Mouse (Mus musculus): Measurements from ENCODE around the gene Srgap1. TPM values are rescaled to one million over a fixed set of nuclear protein-coding genes. Genes with fewer than 3 reads are reported as not detected.

Gene Srgap1
- polyA plus RNA-seq, 1 experiment from 2014 or later = 1.3 TPM

- no peak overlapping the region for H3K4me3 ChIP-seq (replicated peaks)
- no peak overlapping the region for H3K27ac ChIP-seq
- ATAC-seq (ENCODE audit: low read depth) (no peak), DNase-seq (no peak)
- no peaks in the 10 kb centered on the region for H3K27me3 ChIP-seq
- no peak overlapping the region for H3K9ac ChIP-seq
- no peaks in the 10 kb centered on the region for H3K36me3 ChIP-seq
- H3K9me3 ChIP-seq (replicated peaks) = 0 out of 2 replicates have a peak, but pooled peaks cover 4% of the 10 kb centered on the region
- whole genome bisulfite sequencing (ENCODE audit: insufficient replicate concordance) = 36% methylated on average over 2 of the region's 2 CpGs
- H3K4me1 ChIP-seq (replicated peaks) = no peaks in the 10 kb centered on the region
- no peak overlapping the region for H3K4me2 ChIP-seq
These were observed 197.6 kb downstream of the Srgap1 start for GRCm38 (mm10) chr10:121849496-121849895.

- no peaks in the 10 kb centered on the region for H3K4me1 ChIP-seq (replicated peaks)
- no peaks in the 10 kb centered on the region for H3K27me3 ChIP-seq
- WGBS (ENCODE audit: insufficient replicate concordance) = 73% methylated on average over 7 of the region's 7 CpGs
- H3K9me3 ChIP-seq (replicated peaks) = no peaks in the 10 kb centered on the region
- no peak overlapping the region for H3K27ac ChIP-seq
- no peak overlapping the region for H3K4me2 ChIP-seq
- ATAC-seq (ENCODE audit: low read depth) (no peak), DNase-seq (no peak)
- no peak overlapping the region for H3K4me3 ChIP-seq (replicated peaks)
- no peaks in the 10 kb centered on the region for H3K36me3 ChIP-seq
- no peak overlapping the region for H3K9ac ChIP-seq
These were observed 201.4 kb downstream of the Srgap1 start for GRCm38 (mm10) chr10:121845677-121846076.

- H3K27me3 ChIP-seq = no peaks in the 10 kb centered on the region
- ATAC-seq (ENCODE audit: low read depth) = no peak
- no peaks in the 10 kb centered on the region; the same call in 1 of the 2 replicates for H3K9me3 ChIP-seq (replicated peaks)
- no peak for DNase-seq
- H3K36me3 ChIP-seq = no peaks in the 10 kb centered on the region
- H3K4me2 ChIP-seq = no peak overlapping the region
- H3K9ac ChIP-seq = no peak overlapping the region
- no peak overlapping the region for H3K27ac ChIP-seq
- H3K4me1 ChIP-seq (replicated peaks) = no peaks in the 10 kb centered on the region
- 76% methylated on average over 16 of the region's 16 CpGs for WGBS (ENCODE audit: insufficient replicate concordance)
- H3K4me3 ChIP-seq (replicated peaks) = no peak overlapping the region
These were observed 209.8 kb downstream of the Srgap1 start for GRCm38 (mm10) chr10:121837166-121837898.

DNA sequence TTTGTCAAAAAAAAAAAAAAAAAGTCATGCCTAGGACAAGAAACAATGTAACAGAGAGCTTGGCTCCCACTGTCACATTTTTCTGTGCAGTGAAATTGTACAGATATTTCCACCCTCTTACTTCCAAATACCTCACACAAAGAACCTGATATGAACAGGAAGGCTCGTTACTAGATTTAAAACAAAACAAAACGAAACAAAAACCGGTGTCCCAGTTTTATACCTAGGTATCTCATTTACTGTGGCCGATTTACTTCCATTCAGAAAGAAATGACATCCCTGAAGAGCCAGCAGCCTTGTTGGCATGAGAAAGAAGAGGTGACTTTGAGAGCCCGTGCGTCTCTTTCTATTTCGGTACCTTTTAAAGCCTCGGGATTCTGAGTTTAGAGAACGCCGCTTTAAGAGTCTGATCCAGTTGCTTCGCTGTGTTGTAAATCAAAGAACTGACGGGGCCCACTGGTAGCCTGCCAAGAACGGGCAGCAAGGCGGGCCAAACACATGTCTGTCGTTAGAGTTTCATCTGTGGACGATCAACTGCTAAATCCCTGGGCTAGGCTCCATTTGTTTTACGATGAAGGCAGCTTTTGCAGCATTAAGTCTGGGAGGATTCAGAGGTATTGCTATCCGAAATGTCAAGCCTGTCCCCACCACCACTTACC, 210.5 kb downstream of the Srgap1 start:
- Histone ChIP-seq H3K4me2 (no peak overlapping the region), H3K9me3 (replicated peaks) (no peaks in the 10 kb centered on the region; the same call in 1 of the 2 replicates), H3K27me3 (no peaks in the 10 kb centered on the region), H3K4me1 (replicated peaks) (no peaks in the 10 kb centered on the region), H3K4me3 (replicated peaks) (no peak overlapping the region), H3K9ac (no peak overlapping the region), H3K27ac (no peak overlapping the region), H3K36me3 (no peaks in the 10 kb centered on the region)
- ATAC-seq (ENCODE audit: low read depth) = no peak
- no peak for DNase-seq
- WGBS (ENCODE audit: insufficient replicate concordance) = 71% methylated on average over 18 of the region's 18 CpGs

DNA sequence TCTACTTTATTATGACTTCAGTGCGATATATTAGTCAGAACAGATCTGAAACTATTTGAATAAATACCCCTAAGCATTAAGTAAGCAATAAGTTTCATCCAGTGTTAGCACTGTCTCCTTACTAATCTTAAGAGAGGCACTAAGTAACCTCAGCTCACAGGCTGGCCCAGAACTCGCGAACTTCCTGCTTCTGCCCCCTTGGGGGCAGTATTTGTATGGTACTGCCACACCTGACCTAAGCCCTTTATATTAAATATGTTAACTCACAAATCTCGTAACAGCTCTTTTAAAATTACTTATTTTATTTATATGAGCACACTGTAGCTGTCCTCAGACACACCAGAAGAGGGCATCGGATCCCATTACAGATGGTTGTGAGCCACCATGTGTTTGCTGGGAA, 213.7 kb downstream of the Srgap1 start:
- DNase-seq (no peak), ATAC-seq (ENCODE audit: low read depth) (no peak)
- Histone ChIP-seq H3K27ac (no peak overlapping the region), H3K4me1 (replicated peaks) (no peaks in the 10 kb centered on the region), H3K9me3 (replicated peaks) (no peaks in the 10 kb centered on the region), H3K4me2 (no peak overlapping the region), H3K36me3 (no peaks in the 10 kb centered on the region), H3K4me3 (replicated peaks) (no peak overlapping the region), H3K9ac (no peak overlapping the region), H3K27me3 (no peaks in the 10 kb centered on the region)
- 73% methylated on average over 5 of the region's 5 CpGs for WGBS (ENCODE audit: insufficient replicate concordance)

DNA sequence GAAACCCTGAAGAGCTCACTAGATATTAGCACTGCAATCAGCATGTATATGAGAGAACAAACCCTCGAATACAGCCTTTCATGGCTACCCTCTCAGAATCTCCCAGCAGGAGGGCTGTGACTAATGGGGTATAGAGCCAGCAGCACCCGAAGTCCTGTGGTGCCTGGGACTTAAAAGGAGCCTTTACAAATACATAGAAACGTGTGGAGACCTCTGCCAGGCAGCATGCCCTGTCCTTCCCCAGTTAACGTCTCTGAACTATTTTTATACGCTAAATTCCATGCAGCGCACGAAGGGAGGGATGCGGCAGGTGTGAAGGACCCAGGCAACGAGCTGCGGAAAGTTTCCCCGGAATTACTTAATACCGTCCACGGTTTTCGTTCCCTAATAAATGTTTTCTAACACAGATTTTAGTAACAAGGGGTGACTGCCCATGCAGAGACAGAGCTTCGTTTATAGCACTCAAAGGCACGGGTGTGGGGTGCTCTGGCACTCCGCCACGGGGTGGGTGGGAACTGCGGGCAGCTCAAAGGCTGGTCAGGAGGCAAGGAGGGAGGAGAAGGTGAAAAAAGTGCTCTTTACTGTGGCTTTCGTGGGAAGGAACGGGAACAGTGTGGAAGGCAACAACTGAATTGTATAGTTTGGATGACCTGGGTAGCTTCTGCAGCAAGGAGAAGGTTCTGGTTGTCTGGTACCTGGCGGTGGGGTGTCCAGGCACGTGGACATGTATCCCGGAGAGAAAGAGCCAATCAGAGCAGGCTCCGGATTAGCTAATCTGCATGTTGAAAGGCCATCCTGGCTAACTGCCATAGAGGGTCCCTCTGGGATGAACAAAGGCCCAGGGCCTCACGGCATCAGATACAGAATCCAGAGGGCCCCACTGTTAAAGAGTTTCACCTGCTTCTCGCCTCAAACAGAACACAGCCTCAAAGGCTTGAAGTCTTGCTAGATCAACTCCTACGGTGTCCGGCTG, 216.5 kb downstream of the Srgap1 start:
- no peak overlapping the region for H3K4me2 ChIP-seq
- H3K4me1 ChIP-seq (replicated peaks) = no peaks in the 10 kb centered on the region
- 68% methylated on average over 29 of the region's 29 CpGs for whole genome bisulfite sequencing (ENCODE audit: insufficient replicate concordance)
- H3K36me3 ChIP-seq = no peaks in the 10 kb centered on the region
- DNase-seq (no peak), ATAC-seq (ENCODE audit: low read depth) (no peak)
- H3K9me3 ChIP-seq (replicated peaks) = no peaks in the 10 kb centered on the region
- H3K4me3 ChIP-seq (replicated peaks) = no peak overlapping the region
- H3K27me3 ChIP-seq = no peaks in the 10 kb centered on the region
- no peak overlapping the region for H3K27ac ChIP-seq
- H3K9ac ChIP-seq = no peak overlapping the region

GRCm38 (mm10) chr10:121829800-121830303, 217.3 kb downstream of the Srgap1 start:
- no peaks in the 10 kb centered on the region for H3K4me1 ChIP-seq (replicated peaks)
- DNase-seq (no peak), ATAC-seq (ENCODE audit: low read depth) (no peak)
- WGBS (ENCODE audit: insufficient replicate concordance) = 24% methylated on average over 5 of the region's 5 CpGs
- H3K9ac ChIP-seq = no peak overlapping the region
- no peak overlapping the region for H3K4me3 ChIP-seq (replicated peaks)
- H3K9me3 ChIP-seq (replicated peaks) = no peaks in the 10 kb centered on the region
- H3K4me2 ChIP-seq = no peak overlapping the region
- H3K27ac ChIP-seq = no peak overlapping the region
- no peaks in the 10 kb centered on the region for H3K36me3 ChIP-seq
- no peaks in the 10 kb centered on the region for H3K27me3 ChIP-seq

- Histone ChIP-seq H3K4me2 (no peak overlapping the region), H3K4me1 (replicated peaks) (no peaks in the 10 kb centered on the region), H3K9me3 (replicated peaks) (no peaks in the 10 kb centered on the region), H3K27me3 (no peaks in the 10 kb centered on the region), H3K36me3 (no peaks in the 10 kb centered on the region), H3K27ac (no peak overlapping the region), H3K4me3 (replicated peaks) (no peak overlapping the region), H3K9ac (no peak overlapping the region)
- WGBS (ENCODE audit: insufficient replicate concordance) = 69% methylated on average over 6 of the region's 6 CpGs
- DNase-seq = no peak
- no peak for ATAC-seq (ENCODE audit: low read depth)
These were observed 218.1 kb downstream of the Srgap1 start for GRCm38 (mm10) chr10:121829034-121829433.

DNA sequence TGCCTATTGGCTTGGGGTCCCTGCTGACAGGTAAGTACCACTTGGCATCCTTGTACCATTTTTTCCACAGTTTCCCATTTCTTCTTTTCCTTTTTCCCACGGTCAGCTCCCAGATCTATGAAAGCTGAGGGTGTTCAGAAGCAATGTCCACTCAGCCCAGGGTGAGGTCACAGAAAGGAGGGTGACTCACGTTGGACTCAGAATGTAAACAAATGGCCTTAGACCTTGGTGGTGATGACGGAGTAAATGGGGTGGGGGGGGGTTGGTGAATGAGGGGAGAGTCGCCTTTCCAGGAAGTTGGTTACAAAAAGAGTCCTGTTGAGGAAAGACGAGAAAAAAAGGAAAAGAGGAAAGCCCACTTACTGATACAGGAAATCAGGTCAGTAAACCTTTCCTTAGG, 224.4 kb downstream of the Srgap1 start:
- ATAC-seq (ENCODE audit: low read depth) = no peak
- Histone ChIP-seq H3K9ac (no peak overlapping the region), H3K27ac (no peak overlapping the region), H3K36me3 (no peaks in the 10 kb centered on the region), H3K9me3 (replicated peaks) (no peaks in the 10 kb centered on the region), H3K27me3 (no peaks in the 10 kb centered on the region), H3K4me3 (replicated peaks) (no peak overlapping the region), H3K4me2 (no peak overlapping the region), H3K4me1 (replicated peaks) (no peaks in the 10 kb centered on the region)
- 37% methylated on average over 5 of the region's 5 CpGs for WGBS (ENCODE audit: insufficient replicate concordance)
- no peak for DNase-seq

DNA sequence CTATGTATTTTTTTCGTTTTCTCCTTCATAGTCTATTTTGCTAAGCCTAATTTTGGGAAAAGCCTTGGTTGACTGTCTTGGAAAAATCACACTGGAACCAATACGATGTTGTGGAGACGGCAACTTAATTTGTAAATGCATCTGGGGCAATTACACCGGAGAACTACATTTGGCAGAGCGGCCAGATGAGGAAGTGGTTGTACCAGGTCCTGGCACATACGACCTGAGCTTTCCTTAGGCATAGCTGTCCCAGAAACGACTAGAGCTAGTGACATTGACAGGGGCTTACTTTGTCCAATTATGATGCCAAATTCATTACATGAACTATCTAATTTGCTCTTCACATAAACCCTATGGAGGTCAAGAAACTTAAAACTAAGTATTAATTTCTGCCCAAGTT, 226.3 kb downstream of the Srgap1 start:
- Histone ChIP-seq H3K27me3 (no peaks in the 10 kb centered on the region), H3K36me3 (no peaks in the 10 kb centered on the region), H3K4me3 (replicated peaks) (no peak overlapping the region), H3K4me2 (no peak overlapping the region), H3K4me1 (replicated peaks) (no peaks in the 10 kb centered on the region), H3K9ac (no peak overlapping the region), H3K27ac (no peak overlapping the region), H3K9me3 (replicated peaks) (no peaks in the 10 kb centered on the region)
- WGBS (ENCODE audit: insufficient replicate concordance) = 69% methylated on average over 7 of the region's 7 CpGs
- no peak for DNase-seq
- ATAC-seq (ENCODE audit: low read depth) = no peak

- Histone ChIP-seq H3K4me2 (no peak overlapping the region), H3K4me1 (replicated peaks) (no peaks in the 10 kb centered on the region), H3K9me3 (replicated peaks) (no peaks in the 10 kb centered on the region), H3K9ac (no peak overlapping the region), H3K27me3 (no peaks in the 10 kb centered on the region), H3K27ac (no peak overlapping the region), H3K4me3 (replicated peaks) (no peak overlapping the region), H3K36me3 (no peaks in the 10 kb centered on the region)
- no peak for DNase-seq
- no peak for ATAC-seq (ENCODE audit: low read depth)
- WGBS (ENCODE audit: insufficient replicate concordance) = 62% methylated on average over 7 of the region's 7 CpGs
These were observed 229.1 kb downstream of the Srgap1 start for GRCm38 (mm10) chr10:121817983-121818382.

All from liver, embryonic 13.5 days (tissue).